Mouse (Mus musculus) neural tube, postnatal 0 days (tissue): ENCODE measurements around the gene Kcne4. TPM values are rescaled to one million over a fixed set of nuclear protein-coding genes. Genes with fewer than 3 reads are reported as not detected.

Experiments used
- polyA plus RNA-seq: library from polyadenylated mRNA; unstranded; fragments of >200 nt; fragmentation: Nextera tagmentation; extraction: Ambion mirVana; gene quantifications from 2 replicates; pipeline ENCODE4 v1.2.1, GENCODE M21; 2015

The Kcne4 gene
- 3.2 and 3.7 TPM in 2 replicates for polyA plus RNA-seq

DNA sequence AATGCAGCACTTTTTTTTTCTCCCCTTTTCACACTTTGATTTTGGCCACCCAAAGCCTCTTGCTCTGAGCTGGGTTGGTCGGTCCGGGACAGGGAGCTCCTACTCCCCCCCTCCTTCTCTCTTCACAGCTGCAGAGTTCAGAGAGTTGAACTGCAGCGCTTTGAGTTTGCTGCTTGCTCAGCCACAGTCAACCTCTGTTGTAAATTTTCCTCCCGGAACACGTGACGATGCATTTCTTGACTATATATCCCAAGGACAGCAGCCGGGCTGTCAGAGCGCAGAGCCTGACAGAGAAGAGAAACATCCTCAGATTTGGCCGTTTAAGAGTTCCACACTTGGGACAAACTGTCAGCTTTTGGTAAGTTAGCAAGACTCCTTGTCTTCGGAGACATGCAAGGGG lies at the start of gene Kcne4:
Gene Kcne4, plus strand, starts transcription at position 120 of the 400 bp plus-strand sequence.

Other genes with a start within 250 kb of the Kcne4 start
- gene Acsl3, start 158.9 kb upstream of the Kcne4 start, polyA plus RNA-seq: 98.4 and 103 TPM in 2 replicates
- gene Utp14b, start 158.7 kb upstream of the Kcne4 start, polyA plus RNA-seq: 2.3 TPM in 2 replicates